Mouse (Mus musculus) kidney, postnatal 4 days (tissue): Measurements from ENCODE around the gene Dnah3.

Source experiments
- DNase-seq, 2 experiments: peaks; one replicate each; pipeline ENCODE4 v3.0.0; 2021; ENCODE audit warnings: mixed read lengths in 2 of 2

Gene Dnah3

DNA sequence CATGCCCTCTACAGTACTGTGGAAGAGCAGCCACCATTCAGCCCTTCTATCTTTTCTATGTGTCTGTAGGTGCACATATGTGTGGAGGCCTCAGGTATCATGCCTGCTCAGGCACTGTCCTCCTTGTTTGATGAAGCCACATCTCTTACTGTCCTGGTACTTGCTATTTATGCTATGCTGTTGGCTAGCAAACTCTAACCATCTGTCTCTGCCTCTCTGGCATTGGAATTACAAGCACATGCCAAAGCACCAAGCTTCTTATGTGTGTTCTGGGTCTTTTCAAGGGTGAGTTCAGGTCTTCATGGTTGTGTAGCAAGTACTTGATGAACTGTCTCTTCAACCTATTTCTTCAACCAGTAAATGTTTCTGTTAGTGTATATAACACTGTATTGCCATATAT is 158.8 kb downstream of the Dnah3 start:
- DNase-seq, result no peak

DNA sequence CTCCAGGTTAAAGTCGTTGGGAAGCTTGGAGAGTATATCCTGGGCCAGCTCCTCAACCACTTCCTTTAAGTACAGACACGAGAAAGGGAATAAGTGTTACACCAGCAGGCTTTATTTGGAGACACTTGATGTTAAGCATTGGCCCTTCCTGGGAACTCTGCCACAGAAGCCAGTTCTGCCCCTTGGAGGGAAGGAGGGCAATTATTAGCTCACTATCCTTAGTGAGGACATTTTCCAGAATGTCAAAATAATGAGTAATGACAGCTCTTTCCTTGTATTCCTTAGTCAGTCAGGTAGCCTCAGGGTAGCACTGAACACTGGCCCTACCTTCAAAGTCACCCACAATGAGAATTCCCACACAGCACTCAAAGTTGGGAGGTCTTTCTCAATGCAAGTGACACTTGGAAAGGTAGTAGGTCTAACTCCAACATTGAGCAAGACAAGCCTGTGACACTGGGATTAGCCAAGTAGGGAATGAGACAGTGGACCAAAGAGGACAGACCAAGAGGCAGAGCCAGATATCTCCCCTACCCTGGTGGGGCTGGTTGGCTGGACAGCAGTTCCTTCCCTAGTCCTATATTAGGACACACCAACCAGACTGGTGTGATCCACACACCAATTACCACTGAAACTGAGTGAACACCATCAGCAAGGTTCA is 166.2 kb downstream of the Dnah3 start:
- DNase-seq, result no peak

GRCm38 (mm10) chr7:119921054-119921453 is 174.0 kb downstream of the Dnah3 start:
- no peak for DNase-seq

DNA sequence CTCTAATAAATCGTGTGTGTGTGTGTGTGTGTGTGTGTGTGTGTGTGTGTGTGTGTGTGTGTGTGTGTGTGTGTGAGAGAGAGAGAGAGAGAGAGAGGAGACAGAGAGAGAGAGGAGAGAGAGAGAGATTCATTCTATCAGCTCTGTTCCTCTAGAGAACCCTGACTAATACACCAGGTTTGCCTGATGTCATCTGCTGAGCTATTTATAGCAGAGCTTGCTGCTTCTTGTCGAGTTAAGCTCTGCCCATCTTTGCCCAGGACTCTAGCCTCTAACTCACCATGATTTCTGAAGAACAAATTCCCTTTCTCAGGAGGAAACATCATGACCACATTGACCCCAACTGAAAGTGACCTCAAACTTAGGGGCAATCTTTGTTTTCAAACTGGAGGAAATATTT is 174.6 kb downstream of the Dnah3 start:
- no peak for DNase-seq

DNA sequence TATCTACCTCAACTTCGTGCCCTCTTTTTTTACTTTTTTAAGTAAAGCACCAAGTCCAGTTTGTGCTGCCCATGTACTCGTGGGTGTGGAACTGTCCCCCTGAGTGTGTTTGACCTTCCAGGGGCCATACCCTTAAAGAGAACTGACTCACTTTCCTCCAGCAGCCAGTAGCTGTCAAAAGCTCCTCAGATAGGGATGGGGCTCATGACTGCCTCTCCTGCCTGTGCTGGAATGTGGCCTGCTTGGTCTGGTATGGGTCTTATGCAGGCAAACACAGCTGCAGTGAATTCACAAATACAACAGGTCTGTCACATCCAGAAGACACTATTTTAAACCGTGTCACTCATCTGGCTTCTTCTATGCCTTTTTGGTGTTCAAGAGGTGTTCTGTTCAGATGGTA is 183.4 kb downstream of the Dnah3 start:
- no peak for DNase-seq

- no peak for DNase-seq
These were observed 188.4 kb downstream of the Dnah3 start for GRCm38 (mm10) chr7:119906523-119907215.

GRCm38 (mm10) chr7:119899386-119900057 is 195.6 kb downstream of the Dnah3 start:
- DNase-seq, result no peak

- DNase-seq, result no peak
These were observed 196.7 kb downstream of the Dnah3 start for GRCm38 (mm10) chr7:119898247-119898856.

DNA sequence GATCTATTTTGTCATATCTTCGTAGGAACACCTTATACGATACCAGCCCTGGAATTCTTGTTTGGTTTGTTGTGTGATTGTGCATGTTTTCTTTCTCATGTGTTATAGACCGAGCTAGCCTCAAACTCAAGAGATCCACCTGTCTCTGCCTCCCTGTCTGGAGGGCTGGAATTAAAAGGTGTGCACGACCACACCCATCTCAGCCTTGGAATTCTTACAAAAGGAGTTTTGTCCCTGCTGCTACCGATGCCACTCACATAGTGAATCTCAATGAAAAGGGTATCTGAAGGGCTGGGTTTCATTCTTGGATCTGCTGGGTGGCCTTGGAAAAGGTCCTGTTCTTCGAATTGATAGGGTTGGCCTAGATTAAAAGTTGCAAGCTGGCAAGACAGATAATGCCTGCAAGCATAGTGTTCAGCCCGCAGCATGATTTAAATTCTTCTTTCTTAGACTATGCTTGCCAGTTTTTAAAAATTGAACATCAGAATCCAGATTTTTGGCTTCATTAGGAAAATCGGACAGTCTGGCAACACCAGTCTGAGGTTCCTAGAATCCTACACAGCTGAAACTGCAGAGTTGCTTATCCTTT is 197.5 kb downstream of the Dnah3 start:
- no peak for DNase-seq

DNA sequence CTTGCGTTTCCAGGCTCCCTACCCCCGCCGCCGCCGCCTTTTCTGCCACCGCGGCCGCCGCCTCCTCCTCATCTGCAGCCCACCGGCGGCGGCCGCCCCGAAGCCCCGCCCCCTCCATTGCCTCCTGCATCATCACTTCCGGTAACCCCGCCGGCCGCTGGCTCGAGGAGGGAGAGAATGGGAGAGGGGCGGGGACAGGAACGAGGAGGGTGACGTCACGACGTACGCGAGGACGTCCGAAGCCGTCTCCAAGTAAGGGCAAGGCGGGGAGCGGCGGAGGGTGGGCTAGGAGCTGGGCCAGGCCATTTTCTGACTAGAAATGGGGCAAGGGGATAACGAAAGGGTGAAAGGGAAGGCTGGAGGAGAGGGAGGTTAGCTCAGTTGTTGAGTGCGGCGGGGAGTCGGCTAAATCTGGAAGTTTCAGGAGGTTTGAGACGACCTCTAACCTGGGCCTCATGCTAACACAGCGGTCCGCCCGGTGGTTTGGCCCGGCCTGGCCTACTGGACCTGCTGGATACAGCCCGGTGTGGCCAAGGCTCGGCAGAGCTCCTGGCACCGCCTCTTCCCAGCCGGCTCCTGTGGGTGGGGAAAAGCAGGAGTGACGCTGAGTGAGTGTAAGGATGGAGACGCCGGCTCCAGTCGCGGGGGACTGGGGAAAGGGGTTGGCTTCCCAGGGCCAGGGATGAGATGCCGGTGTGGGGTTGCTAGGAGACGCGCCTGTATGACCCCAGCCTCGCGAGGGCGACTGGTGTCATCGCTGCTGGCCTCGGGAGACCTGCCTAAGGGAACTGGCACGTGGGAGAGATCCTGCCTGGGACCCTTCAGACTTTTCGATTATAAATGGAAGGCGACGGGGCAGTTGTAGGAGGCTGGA is 199.2 kb downstream of the Dnah3 start, which contains the start of the genes Lyrm1 and Dcun1d3:
Lyrm1 (plus strand) TSS at position 223 of the 874 bp plus-strand sequence.
Dcun1d3 (minus strand) TSS at position 660 of the 874 bp plus-strand sequence.
- peak; percentile 99 for DNase-seq

DNA sequence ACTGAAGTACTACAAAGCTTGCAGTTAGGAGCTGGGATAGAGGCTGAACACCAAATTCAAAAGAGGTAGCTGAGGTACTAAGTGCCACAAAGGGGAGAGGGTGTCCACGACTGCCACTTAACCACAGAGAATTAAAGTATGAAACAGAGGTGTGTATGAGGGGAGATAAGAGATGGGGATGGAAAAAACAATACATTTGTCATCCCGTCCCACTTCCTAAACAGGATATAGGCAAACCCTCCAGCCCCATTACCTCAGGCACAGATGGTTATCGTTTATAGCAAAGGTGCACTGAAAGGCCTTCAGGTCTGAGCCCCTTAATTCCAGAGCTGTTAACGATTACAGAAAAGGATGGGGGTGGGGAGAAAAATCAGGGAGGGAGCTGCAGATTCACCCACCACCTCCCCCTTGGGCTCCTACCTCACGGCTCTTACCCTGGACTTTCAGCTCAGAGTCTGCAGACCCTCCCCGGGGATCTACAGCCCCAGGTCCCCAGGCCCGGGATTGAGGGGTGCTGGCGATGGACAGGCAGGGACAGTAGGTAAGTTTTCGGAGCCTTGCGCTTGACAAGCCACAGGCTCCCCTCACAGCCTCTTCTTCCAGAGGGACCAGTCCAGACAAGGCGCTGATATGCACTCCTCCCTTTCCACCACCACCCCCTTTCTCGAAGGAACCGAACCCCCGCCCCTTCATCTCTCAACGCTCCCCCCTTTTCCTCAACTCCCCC is 200.1 kb downstream of the Dnah3 start:
- DNase-seq, result peak; percentile 2 to 6

- no peak for DNase-seq
These were observed 202.3 kb downstream of the Dnah3 start for GRCm38 (mm10) chr7:119892742-119893141.

DNA sequence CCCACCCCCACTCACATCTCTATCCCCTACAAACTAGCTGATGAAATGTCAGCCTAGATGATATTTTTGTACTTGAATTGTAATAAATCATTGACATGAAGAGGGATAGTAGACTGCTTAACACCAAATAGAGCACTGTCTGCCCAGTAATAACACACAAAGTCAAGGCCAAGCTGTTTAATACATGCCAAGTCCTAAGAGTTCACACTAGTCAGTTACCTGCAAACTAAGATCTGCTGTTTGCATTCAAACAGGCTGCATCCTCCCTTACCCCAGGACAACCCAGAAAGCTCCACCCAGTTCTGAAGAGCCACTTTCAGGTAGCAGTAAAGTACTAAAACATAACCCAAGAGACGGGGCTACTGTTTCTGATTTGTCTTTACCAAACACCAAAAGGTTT is 202.9 kb downstream of the Dnah3 start:
- no peak for DNase-seq

GRCm38 (mm10) chr7:119887887-119888286 is 207.2 kb downstream of the Dnah3 start:
- DNase-seq, result no peak

GRCm38 (mm10) chr7:119881229-119881628 is 213.9 kb downstream of the Dnah3 start:
- no peak for DNase-seq

- DNase-seq, result no peak
These were observed 214.7 kb downstream of the Dnah3 start for GRCm38 (mm10) chr7:119880345-119880744.

DNA sequence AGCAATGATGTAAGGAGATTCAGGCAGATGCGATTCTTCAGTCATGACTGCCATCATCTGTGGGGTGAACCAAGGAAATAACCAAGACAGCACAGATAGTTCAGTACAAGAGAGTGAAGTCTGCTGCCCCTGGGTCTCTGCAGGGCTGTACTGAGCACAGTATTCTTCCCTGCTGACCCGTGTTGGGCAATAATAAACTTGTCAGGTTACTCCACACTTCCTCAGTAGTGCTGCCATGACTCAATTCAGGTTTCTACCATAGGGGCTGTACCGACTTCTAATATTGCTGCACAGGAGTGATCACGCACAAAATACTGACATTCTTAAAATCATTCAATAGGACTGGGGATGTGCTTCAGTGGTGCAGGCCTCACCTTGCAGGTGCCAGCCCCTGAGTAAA is 215.9 kb downstream of the Dnah3 start:
- no peak for DNase-seq

DNA sequence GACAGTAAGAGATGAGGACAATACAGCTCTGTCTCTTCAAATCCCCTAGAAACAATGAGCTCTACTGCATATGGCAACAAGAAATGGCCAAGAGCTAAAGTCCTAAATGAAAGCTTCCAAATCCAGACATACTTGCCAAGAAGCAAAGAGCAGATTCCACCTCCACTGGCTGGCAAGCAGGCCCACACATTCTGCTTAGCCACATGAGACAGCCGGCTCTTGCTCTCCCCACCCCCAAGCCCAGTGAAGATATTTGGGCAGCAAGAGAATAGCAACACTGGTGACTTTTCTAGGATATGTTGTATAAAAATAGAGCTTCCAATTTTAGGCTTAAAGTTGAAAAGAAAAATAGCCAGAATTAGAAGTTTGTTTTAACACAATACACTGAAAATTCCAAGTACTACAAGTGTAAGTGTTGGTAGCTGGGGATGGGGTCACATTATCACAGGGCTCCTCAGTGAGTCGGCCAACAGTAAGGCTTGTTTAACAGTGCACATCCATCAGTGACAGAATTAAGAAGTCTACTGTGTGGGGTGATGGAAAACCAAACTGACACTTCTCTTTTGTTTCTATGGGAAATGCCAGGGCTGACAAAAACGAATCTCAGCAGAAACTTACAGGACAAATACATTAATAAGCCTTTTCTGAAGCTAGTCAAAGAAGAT is 219.2 kb downstream of the Dnah3 start:
- peak in 1 of 2 experiments; percentile 25 for DNase-seq

GRCm38 (mm10) chr7:119873050-119873449 is 222.0 kb downstream of the Dnah3 start:
- no peak for DNase-seq
